Mouse (Mus musculus) liver, adult 2 months (tissue): ENCODE measurements around the gene Phf19.

Experiments
- CTCF ChIP-seq: fragments of 200-500 bp; IDR thresholded peaks from 2 replicates; pipeline ENCODE4 v1.5.1; 2011; ENCODE audit warnings: low read depth, low read length, control low read depth
- POLR2A ChIP-seq: fragments of 200-500 bp; IDR thresholded peaks from 2 replicates; pipeline ENCODE4 v1.6.1; 2011; ENCODE audit warnings: low read length, control low read depth; ENCODE audit not compliant: insufficient read depth; ENCODE audit errors: extremely low read depth

- TF ChIP-seq POLR2A (no peak), CTCF (no peak)
Measured at GRCm38 (mm10) chr2:34943556-34944120, 29.8 kb upstream of the Phf19 start.
